Mouse (Mus musculus): ENCODE results near the gene Lck. TPM values are rescaled to one million over a fixed set of nuclear protein-coding genes. Genes with fewer than 3 reads are reported as not detected.
A peak's percentile ranks its signal among the peaks of the same experiment; 100 is the strongest.

The Lck gene
- polyA plus RNA-seq, 1 experiment from 2014 or later: 13.6 TPM

DNA sequence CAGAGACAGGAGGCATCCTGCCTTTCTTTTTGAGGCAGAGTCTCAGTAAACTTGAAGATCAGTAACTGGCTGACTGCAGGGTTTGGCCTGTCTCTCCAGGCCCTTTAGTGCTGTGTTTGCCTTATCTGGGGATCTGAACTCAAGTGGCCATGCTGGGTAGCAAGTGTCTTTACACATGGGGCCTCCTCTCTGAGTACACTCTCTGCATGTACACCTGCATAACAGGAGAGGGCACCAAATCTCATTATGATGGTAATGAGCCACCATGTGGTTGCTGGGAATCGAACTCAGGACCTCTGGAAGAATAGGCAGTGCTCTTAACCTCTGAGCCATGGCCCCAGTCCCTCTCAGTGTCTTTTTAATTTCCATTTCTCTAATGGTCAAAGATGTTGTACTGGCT, 8.8 kb upstream of the Lck start:
- 0 out of 2 replicates have a peak, but pooled peaks cover 8% of the 10 kb centered on the region for H3K4me1 ChIP-seq (replicated peaks)
- no peak overlapping the region for H3K4me2 ChIP-seq
- no peak overlapping the region for H3K4me3 ChIP-seq
- H3K27ac ChIP-seq (replicated peaks): no peak overlapping the region
- no peaks in the 10 kb centered on the region for H3K9me3 ChIP-seq
- no peak overlapping the region for H3K9ac ChIP-seq
- ATAC-seq (ENCODE audit: low FRiP score, low read depth): no peak
- no peaks in the 10 kb centered on the region for H3K27me3 ChIP-seq
- no peaks in the 10 kb centered on the region for H3K36me3 ChIP-seq
- WGBS: 86% methylated on average over 1 of the region's 1 CpGs

DNA sequence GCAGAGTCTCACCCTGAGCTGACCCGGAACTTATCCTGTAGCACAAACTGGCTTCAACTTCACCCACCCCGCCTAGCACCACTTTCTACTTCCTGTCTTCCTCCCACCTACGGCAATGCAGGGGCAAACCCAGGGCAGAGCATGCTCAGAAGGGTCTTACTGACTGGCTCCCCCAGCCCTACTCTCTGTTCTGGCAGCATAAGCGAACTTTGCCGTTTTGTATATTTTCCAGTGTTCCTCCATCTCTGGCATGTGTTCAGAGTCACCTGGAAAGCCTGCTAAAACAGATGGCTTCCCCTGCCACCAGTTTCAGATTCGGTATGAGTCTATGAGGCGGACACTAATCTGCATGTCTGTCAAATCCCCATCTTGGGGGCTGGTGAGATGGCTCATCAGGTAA, 6.9 kb upstream of the Lck start:
- H3K4me1 ChIP-seq (replicated peaks): 0 out of 2 replicates have a peak, but pooled peaks cover 11% of the 10 kb centered on the region
- no peak overlapping the region for H3K9ac ChIP-seq
- no peaks in the 10 kb centered on the region for H3K9me3 ChIP-seq
- no peak for ATAC-seq (ENCODE audit: low FRiP score, low read depth)
- no peak overlapping the region for H3K27ac ChIP-seq (replicated peaks)
- no peak overlapping the region for H3K4me3 ChIP-seq
- H3K27me3 ChIP-seq: no peaks in the 10 kb centered on the region
- no peak overlapping the region for H3K4me2 ChIP-seq
- H3K36me3 ChIP-seq: no peaks in the 10 kb centered on the region
- 76% methylated on average over 7 of the region's 7 CpGs for WGBS

DNA sequence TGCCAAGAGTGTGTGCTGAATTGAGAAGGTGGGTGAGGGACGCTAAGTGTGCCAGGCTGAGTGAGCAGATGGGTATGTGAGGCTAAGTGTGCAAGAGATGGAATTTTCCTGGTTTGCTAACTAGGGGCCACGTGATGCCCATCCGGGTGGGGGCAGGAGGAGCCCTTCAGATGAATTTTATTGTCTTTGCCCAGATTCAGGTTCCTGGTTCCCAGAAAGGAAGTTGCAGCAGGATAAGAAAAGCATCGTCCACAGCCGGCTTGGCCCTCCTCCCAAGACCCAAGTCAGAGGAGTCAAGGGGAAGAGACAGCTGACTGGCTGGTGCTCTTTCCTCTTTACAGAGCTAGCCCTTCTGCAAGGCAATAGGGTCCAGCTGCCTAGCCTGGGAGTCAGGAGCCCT, 5.0 kb upstream of the Lck start, which contains the start of gene Fam167b:
Gene Fam167b, minus strand, starts transcription at position 84 of the 400 bp plus-strand sequence.
- Histone ChIP-seq H3K36me3 (no peaks in the 10 kb centered on the region), H3K9ac (no peak within 1 kb of the TSS), H3K4me2 (peak within 1 kb of the TSS; percentile 23), H3K9me3 (no peaks in the 10 kb centered on the region), H3K27ac (replicated peaks) (no peak within 1 kb of the TSS), H3K4me3 (no peak within 1 kb of the TSS), H3K27me3 (no peaks in the 10 kb centered on the region), H3K4me1 (replicated peaks) (0 out of 2 replicates have a peak, but pooled peaks cover 5% of the 10 kb centered on the region)
- WGBS: 88% methylated on average over 5 of the region's 5 CpGs
- no peak for ATAC-seq (ENCODE audit: low FRiP score, low read depth)

DNA sequence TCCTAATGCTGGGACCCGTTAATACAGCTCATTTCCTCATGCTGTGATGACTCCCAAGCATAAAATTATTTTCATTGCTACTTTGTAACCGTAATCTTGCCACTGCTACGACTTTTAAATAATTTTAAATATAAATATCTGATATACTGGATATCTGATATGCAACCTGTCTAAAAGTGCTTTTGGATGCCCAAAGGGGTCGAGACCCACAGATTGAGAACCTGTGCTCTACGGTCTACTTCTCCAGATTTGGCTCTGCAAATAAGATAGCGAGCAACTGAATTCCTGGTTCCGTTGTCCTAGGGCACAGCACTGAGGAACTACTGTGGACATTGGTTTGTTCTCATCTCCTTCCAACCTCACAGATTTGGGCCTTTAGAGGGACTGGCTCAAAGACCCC, 4.2 kb upstream of the Lck start:
- WGBS: 80% methylated on average over 7 of the region's 7 CpGs
- no peak overlapping the region for H3K27ac ChIP-seq (replicated peaks)
- no peaks in the 10 kb centered on the region for H3K27me3 ChIP-seq
- H3K4me3 ChIP-seq: no peak overlapping the region
- H3K4me1 ChIP-seq (replicated peaks): 0 out of 2 replicates have a peak, but pooled peaks cover 5% of the 10 kb centered on the region
- no peaks in the 10 kb centered on the region for H3K36me3 ChIP-seq
- no peak overlapping the region for H3K9ac ChIP-seq
- no peaks in the 10 kb centered on the region for H3K9me3 ChIP-seq
- H3K4me2 ChIP-seq: no peak overlapping the region
- ATAC-seq (ENCODE audit: low FRiP score, low read depth): no peak

DNA sequence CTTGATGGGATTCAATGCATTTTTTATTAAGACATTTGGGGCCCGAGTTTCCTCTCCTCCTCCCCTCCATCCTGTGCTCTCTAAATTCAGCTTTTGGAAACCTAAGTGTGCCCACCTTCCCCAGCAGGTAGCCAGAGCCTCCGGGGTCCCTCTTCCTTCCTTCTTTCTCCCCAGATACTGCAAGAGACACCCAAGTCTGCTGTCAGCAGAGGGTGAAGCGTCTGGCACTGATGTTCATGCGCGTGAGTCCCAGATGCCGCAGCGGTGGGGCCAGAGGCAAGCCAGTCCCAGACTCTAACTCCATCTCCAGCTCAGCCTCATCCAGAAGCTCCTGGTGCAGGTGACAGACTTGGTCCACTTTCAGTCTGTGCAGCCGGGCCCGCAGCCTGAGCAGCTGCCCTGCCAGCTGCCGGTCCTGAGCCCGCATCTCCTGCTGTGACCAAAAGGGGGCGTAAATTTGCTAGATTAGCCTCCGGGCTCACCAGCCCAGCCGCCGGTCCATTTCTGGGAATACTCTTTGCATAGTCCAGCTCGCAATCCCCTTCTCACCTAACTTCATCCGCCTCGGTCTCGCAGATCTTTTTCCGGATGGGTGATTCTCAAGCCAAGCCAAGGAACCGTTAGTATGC, 3.5 kb upstream of the Lck start:
- Histone ChIP-seq H3K9me3 (no peaks in the 10 kb centered on the region), H3K27ac (replicated peaks) (no peak overlapping the region), H3K9ac (peak overlapping the region; percentile 13; the same call in 1 of the 2 replicates), H3K4me2 (peak overlapping the region; percentile 23), H3K4me3 (no peak overlapping the region), H3K36me3 (no peaks in the 10 kb centered on the region), H3K4me1 (replicated peaks) (0 out of 2 replicates have a peak, but pooled peaks cover 5% of the 10 kb centered on the region), H3K27me3 (no peaks in the 10 kb centered on the region)
- no peak for ATAC-seq (ENCODE audit: low FRiP score, low read depth)
- WGBS: 27% methylated on average over 21 of the region's 21 CpGs

DNA sequence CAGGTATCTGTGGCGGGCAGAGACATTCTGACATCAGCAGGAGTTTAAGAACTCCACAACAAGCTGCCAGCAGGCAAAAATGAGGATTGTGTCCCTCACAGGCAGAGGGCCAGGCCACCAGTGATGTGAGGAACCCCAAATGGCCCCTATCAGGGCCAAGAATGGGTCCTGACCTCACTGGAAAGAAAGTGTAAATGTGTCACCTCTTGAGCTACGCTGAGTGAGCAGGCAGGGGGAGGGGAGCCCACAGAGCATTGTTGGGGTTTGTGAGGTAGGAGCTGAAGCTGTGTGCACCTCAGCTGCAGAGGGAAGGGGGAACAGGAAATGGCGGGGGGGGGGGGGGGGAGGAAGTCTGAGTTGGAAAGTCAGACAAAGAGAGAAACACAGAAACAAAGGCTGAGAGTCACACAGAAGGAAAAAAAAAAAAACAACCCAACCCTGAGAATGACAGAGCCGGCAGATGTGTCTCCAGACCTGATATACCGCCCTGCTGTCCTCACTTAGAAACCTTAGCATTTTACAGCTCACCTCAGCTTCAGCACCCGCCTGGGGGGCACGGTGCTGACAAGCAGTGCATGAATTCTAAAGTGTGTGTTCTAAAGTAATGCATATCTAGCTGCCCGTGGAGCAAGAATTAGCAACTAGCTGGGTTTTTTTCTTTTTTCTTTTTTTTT, 1.9 kb upstream of the Lck start:
- Histone ChIP-seq H3K27ac (replicated peaks) (no peak overlapping the region), H3K36me3 (no peaks in the 10 kb centered on the region), H3K4me3 (no peak overlapping the region), H3K9ac (no peak overlapping the region), H3K27me3 (no peaks in the 10 kb centered on the region), H3K9me3 (no peaks in the 10 kb centered on the region), H3K4me1 (replicated peaks) (0 out of 2 replicates have a peak, but pooled peaks cover 5% of the 10 kb centered on the region), H3K4me2 (no peak overlapping the region)
- ATAC-seq (ENCODE audit: low FRiP score, low read depth): no peak
- WGBS: 64% methylated on average over 7 of the region's 8 CpGs

DNA sequence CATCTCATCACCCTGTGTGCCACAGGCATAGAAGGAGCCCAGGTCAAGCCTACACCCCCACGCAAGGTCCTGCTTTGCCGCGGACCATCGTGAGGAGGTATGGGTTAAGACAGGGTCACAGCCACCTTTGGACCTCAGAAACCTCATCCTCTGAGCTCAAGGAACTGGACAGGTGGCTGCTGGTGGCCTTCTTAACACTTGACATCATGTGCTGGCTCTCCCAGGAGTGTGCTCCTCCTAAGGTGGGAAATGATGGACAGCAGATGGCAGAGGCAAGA, 409 bp downstream of the Lck start:
- no peaks in the 10 kb centered on the region for H3K27me3 ChIP-seq
- H3K4me1 ChIP-seq (replicated peaks): 0 out of 2 replicates have a peak, but pooled peaks cover 5% of the 10 kb centered on the region
- no peak for ATAC-seq (ENCODE audit: low FRiP score, low read depth)
- no peak overlapping the region for H3K4me2 ChIP-seq
- no peak overlapping the region for H3K9ac ChIP-seq
- no peaks in the 10 kb centered on the region for H3K36me3 ChIP-seq
- WGBS: 95% methylated on average over 4 of the region's 4 CpGs
- H3K4me3 ChIP-seq: no peak overlapping the region
- no peak overlapping the region for H3K27ac ChIP-seq (replicated peaks)
- H3K9me3 ChIP-seq: no peaks in the 10 kb centered on the region

DNA sequence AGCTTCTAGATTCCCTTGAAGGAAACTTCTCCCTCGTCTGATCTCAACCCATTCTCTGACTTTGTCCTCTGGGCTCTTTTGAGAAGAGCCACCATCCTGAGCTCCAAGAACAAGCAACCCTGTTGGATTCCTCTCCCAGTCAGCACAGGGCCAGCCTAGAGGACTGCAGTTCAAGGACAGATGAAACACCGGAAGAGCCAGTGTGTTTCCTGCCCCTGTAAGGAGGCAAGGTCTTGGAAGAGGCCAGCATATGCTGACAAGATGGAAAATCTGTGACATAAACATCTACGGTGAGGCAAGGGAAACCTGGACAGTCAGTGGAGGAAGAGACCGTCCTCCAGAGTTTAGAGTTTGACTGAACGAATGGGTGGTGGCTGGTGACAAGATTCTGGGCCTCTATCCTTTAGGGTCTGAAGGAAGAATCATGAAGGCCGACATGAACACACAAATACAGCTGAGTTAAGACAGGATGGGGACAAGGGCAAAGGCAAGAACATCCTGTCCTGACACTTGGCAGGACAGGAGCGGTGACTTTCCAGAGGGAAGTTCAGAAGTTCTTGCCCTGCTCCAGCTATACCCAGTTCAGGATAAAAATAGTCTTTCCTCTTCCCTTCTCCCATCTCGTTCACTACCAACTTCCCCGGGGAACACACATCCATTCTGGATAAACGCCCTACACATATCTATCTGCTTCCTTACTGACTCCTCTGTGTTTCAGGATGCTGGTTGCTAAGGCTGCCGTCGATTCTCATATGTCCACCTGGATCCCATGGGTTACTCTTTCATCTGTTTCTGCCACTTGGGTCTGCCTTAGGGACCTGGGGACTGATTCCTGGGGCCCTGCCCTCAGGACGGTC, 977 bp downstream of the Lck start:
- Histone ChIP-seq H3K27me3 (no peaks in the 10 kb centered on the region), H3K27ac (replicated peaks) (no peak overlapping the region), H3K4me3 (no peak overlapping the region), H3K4me2 (no peak overlapping the region), H3K9me3 (no peaks in the 10 kb centered on the region), H3K36me3 (no peaks in the 10 kb centered on the region), H3K9ac (no peak overlapping the region), H3K4me1 (replicated peaks) (0 out of 2 replicates have a peak, but pooled peaks cover 5% of the 10 kb centered on the region)
- ATAC-seq (ENCODE audit: low FRiP score, low read depth): no peak
- 84% methylated on average over 13 of the region's 13 CpGs for WGBS

DNA sequence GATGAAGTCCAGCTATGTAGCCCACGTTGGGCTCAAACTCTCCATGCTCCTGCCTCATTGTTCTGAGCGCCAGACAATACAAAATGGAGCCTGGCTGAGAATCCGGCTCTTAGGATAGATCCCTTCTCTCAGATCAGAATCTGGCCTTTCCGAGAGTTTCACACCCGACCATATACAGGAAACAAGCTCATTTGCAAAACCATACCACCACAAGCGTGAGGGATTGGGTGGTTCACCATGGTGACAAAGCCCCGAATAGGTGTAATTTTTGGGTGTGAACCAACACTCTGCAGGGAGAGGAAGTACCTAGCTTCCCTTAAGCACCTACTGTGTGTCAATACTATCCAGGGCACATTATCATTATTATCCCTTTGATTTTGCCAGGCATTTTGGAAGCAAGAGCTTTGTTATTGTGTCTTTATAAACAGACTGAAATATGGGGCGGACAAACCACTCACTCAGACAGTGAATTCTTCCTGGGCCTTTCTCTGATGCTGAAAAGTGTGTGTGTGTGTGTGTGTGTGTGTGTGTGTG, 1.8 kb downstream of the Lck start:
- Histone ChIP-seq H3K9me3 (no peaks in the 10 kb centered on the region), H3K27ac (replicated peaks) (no peak overlapping the region), H3K36me3 (no peaks in the 10 kb centered on the region), H3K4me2 (no peak overlapping the region), H3K4me1 (replicated peaks) (no peaks in the 10 kb centered on the region), H3K27me3 (no peaks in the 10 kb centered on the region), H3K9ac (no peak overlapping the region), H3K4me3 (no peak overlapping the region)
- WGBS: 79% methylated on average over 8 of the region's 8 CpGs
- no peak for ATAC-seq (ENCODE audit: low FRiP score, low read depth)

DNA sequence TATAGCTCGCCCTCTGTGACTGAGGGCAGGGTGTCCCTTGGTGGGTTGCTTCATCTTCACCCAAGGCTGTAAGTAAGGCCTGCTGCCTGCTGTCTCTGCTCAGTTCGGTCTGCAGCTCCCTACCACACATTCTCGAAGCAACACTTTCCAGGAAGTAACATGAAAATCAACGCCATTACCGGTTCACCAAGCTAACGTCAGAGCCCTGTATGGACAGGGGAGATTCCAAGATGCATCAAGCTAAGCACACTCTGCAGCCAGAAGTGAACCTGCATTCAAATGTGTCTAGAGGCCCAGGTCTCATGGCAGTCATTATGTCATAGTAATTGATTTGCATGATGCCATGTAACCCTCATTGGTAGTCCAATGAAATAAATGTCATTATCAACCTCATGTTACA, 3.4 kb downstream of the Lck start:
- Histone ChIP-seq H3K4me1 (replicated peaks) (no peaks in the 10 kb centered on the region), H3K4me3 (no peak overlapping the region), H3K9ac (no peak overlapping the region), H3K27me3 (no peaks in the 10 kb centered on the region), H3K4me2 (no peak overlapping the region), H3K27ac (replicated peaks) (no peak overlapping the region), H3K36me3 (no peaks in the 10 kb centered on the region), H3K9me3 (no peaks in the 10 kb centered on the region)
- no peak for ATAC-seq (ENCODE audit: low FRiP score, low read depth)
- WGBS: 88% methylated on average over 6 of the region's 6 CpGs

DNA sequence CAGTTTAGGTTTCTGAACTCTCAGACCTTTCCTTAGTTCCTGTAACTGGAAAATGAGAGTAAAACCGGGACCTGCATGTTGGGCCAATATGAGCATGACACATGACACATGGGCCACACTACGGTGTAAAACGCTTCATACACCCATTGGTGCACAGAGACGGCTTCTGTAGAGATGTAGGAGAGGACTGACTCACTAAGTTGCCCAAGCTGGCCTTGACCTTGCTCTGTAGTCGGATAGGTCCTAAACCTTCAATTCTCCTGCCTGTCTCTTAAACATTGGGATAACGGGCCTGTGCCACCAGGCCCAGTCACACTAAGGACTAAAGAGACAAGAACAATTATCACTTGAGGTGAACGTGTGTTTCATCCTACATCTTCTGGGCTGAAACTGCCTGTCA, 5.1 kb downstream of the Lck start:
- no peak for ATAC-seq (ENCODE audit: low FRiP score, low read depth)
- no peaks in the 10 kb centered on the region for H3K27me3 ChIP-seq
- H3K27ac ChIP-seq (replicated peaks): no peak overlapping the region

DNA sequence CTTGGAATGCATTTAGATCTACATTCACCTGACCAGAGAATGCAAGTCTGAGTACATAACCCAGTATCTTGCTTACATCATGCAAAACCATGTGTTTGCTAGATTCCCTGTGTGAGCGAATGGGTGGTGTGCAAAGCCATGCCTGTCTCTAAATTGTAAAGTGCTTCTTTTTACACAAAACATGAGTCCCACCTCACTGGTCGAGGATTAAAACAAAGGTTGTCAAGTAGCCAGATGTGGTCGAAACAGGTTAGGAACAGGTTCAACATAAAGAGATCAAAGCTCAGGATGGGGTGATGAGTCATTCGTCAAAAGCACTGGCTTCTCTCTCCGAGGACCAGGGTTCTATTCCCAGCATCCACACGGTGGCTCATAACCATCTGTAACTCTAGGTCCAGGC, 8.3 kb downstream of the Lck start:
- Histone ChIP-seq H3K9ac (no peak overlapping the region), H3K4me3 (no peak overlapping the region), H3K4me2 (no peak overlapping the region), H3K27me3 (no peaks in the 10 kb centered on the region), H3K4me1 (replicated peaks) (no peaks in the 10 kb centered on the region), H3K27ac (replicated peaks) (no peak overlapping the region), H3K9me3 (no peaks in the 10 kb centered on the region), H3K36me3 (no peaks in the 10 kb centered on the region)
- no peak for ATAC-seq (ENCODE audit: low FRiP score, low read depth)
- 79% methylated on average over 6 of the region's 6 CpGs for WGBS

More for the DNA sequence above, 5.1 kb downstream of the Lck start:
- Histone ChIP-seq H3K4me2 (no peak overlapping the region), H3K4me1 (replicated peaks) (no peaks in the 10 kb centered on the region), H3K4me3 (no peak overlapping the region), H3K9ac (no peak overlapping the region), H3K9me3 (no peaks in the 10 kb centered on the region), H3K36me3 (no peaks in the 10 kb centered on the region)
- 94% methylated on average over 7 of the region's 7 CpGs for whole genome bisulfite sequencing

Data from hindbrain, embryonic 15.5 days (tissue).